Mouse (Mus musculus): ENCODE measurements around the gene Aagab.

- TF ChIP-seq EP300 (IDR thresholded peaks at IDR 0.05; ENCODE audit: insufficient read depth, low read depth, low read length) (no peak), CTCF (IDR thresholded peaks at IDR 0.05; ENCODE audit: low read depth, low read length) (no peak)
These were observed 64.3 kb downstream of the Aagab start for GRCm38 (mm10) chr9:63666612-63667372.
